Mouse (Mus musculus): ENCODE measurements around the gene Prkcd.

DNA sequence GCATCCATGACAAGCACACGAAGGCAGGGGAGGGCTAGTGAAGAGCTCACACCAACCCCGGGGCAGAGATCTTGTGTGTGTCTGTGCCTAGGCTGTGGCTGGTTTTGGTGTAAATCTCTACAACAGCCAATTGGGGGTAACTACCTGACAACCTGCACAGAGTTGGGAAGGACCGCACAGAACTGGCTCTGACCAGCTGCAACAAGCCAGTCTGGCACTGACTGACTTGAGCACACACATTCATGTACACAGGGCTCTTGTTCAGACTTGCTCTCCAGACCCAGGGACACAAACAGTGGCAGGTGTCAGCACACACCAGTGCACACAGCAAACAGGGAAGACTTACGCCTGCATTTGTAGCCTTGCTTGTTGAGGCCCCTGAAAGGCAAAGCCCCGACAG, 19.2 kb downstream of the Prkcd start:
- TF ChIP-seq GATA1 (IDR thresholded peaks at IDR 0.05; ENCODE audit: low read length) (no peak), TAL1 (IDR thresholded peaks at IDR 0.05; ENCODE audit: low read length) (no peak)

All from erythroblast, embryonic 14.5 days (primary cell).